Mouse (Mus musculus) MEL (cell line): ENCODE results near the gene Gm10436. TPM values are rescaled to one million over a fixed set of nuclear protein-coding genes. Genes with fewer than 3 reads are reported as not detected.
A peak's percentile ranks its signal among the peaks of the same experiment; 100 is the strongest.
"Not testable (repeated sequence)": the region's sequence is repeated elsewhere in the genome, so short reads cannot be mapped to it uniquely, and the experiment has no call there.

Experiments
- DNase-seq: peaks from one replicate; pipeline ENCODE4 v3.0.0; 2011; ENCODE audit warnings: low read depth, low spot score
- H3K27ac ChIP-seq: 2 replicates; pipeline ENCODE4 v1.5.1; 2012; ENCODE audit warnings: low read depth, mild to moderate bottlenecking, control low read depth, low read length, moderate library complexity; ENCODE audit not compliant: control insufficient read depth
- H3K27me3 ChIP-seq, 2 experiments: fragments of 150-350 bp in 1 of 2; sonication (generic) in 1 of 2; 2 replicates each; pipeline ENCODE4 v1.6.1; 2012; ENCODE audit warnings: low read length in 2 of 2, mild to moderate bottlenecking in 2 of 2, improper control_type of control experiment in 1 of 2, moderate library complexity in 1 of 2; ENCODE audit not compliant: insufficient read depth in 2 of 2, control insufficient read depth in 1 of 2
- H3K36me3 ChIP-seq, 2 experiments: 2 replicates each; pipeline ENCODE4 v1.6.1; 2012 to 2014; ENCODE audit warnings: low read length in 2 of 2, improper control_type of control experiment in 1 of 2, inconsistent platforms in 1 of 2, mild to moderate bottlenecking in 1 of 2; ENCODE audit not compliant: insufficient read depth in 2 of 2, control insufficient read depth in 1 of 2
- H3K4me1 ChIP-seq, 2 experiments: fragments of 150-350 bp in 1 of 2; sonication (generic) in 1 of 2; 2 replicates each; pipeline ENCODE4 v1.6.1; 2012; ENCODE audit warnings: low read length in 2 of 2, improper control_type of control experiment in 1 of 2, mild to moderate bottlenecking in 1 of 2; ENCODE audit not compliant: insufficient read depth in 2 of 2, control insufficient read depth in 1 of 2
- H3K4me3 ChIP-seq, 2 experiments: fragments of 150-350 bp in 1 of 2; sonication (generic) in 1 of 2; 2 replicates each; pipeline ENCODE4 v1.5.1; 2012; ENCODE audit warnings: low read depth in 2 of 2, low read length in 2 of 2, mild to moderate bottlenecking in 2 of 2, moderate library complexity in 2 of 2, control low read depth in 1 of 2, improper control_type of control experiment in 1 of 2; ENCODE audit not compliant: control insufficient read depth in 1 of 2, insufficient read depth in 1 of 2
- H3K79me2 ChIP-seq: 2 replicates; pipeline ENCODE4 v1.6.1; 2012; ENCODE audit warnings: mild to moderate bottlenecking, low read length, moderate library complexity; ENCODE audit not compliant: control insufficient read depth, poor library complexity, insufficient read depth
- H3K9ac ChIP-seq: 2 replicates; pipeline ENCODE4 v1.6.1; 2012; ENCODE audit warnings: low read depth, mild to moderate bottlenecking, control low read depth, low read length, moderate library complexity; ENCODE audit not compliant: control insufficient read depth, poor library complexity, severe bottlenecking
- H3K9me3 ChIP-seq: fragments of 150-350 bp; sonication (generic); replicated peaks from 2 replicates; pipeline ENCODE4 v1.6.1; 2012; ENCODE audit warnings: mild to moderate bottlenecking, low read length, improper control_type of control experiment, moderate library complexity; ENCODE audit not compliant: insufficient read depth
- BHLHE40 ChIP-seq: IDR thresholded peaks from 2 replicates; pipeline ENCODE4 v1.6.1; 2012; ENCODE audit warnings: low read depth, mild to moderate bottlenecking, inconsistent platforms, low read length, improper control_type of control experiment, borderline replicate concordance
- CTCF ChIP-seq, 3 experiments: IDR thresholded peaks in 2 of 3; conservative IDR thresholded peaks in 1 of 3; 2 replicates each; pipeline ENCODE4 v1.5.1; 2011 to 2012; ENCODE audit warnings: low read length in 3 of 3, low read depth in 2 of 3, mild to moderate bottlenecking in 2 of 3, improper control_type of control experiment in 1 of 3, inconsistent platforms in 1 of 3, mixed read lengths in 1 of 3, moderate library complexity in 1 of 3; ENCODE audit not compliant: control insufficient read depth in 1 of 3, insufficient read depth in 1 of 3, poor library complexity in 1 of 3, severe bottlenecking in 1 of 3
- EP300 ChIP-seq, 2 experiments: IDR thresholded peaks; 2 replicates each; pipeline ENCODE4 v1.6.1; 2011; ENCODE audit warnings: improper control_type of control experiment in 2 of 2, low read length in 2 of 2, low read depth in 1 of 2, mild to moderate bottlenecking in 1 of 2
- ETS1 ChIP-seq: IDR thresholded peaks from 2 replicates; pipeline ENCODE4 v1.6.1; 2012; ENCODE audit warnings: low read depth, mild to moderate bottlenecking, inconsistent platforms, low read length, improper control_type of control experiment, moderate library complexity
- GATA1 ChIP-seq: IDR thresholded peaks from 2 replicates; pipeline ENCODE4 v1.6.1; 2011; ENCODE audit warnings: low read depth, low read length, improper control_type of control experiment
- JUND ChIP-seq: IDR thresholded peaks from 2 replicates; pipeline ENCODE4 v1.6.1; 2011; ENCODE audit warnings: low read depth, mild to moderate bottlenecking, improper control_type of control experiment, low read length
- MAFK ChIP-seq: IDR thresholded peaks from 2 replicates; pipeline ENCODE4 v1.6.1; 2011; ENCODE audit warnings: low read depth, mild to moderate bottlenecking, low read length, improper control_type of control experiment, borderline replicate concordance
- MYB ChIP-seq: IDR thresholded peaks from 2 replicates; pipeline ENCODE4 v1.6.1; 2011; ENCODE audit warnings: mild to moderate bottlenecking, low read depth, low read length, improper control_type of control experiment
- MYC ChIP-seq: IDR thresholded peaks from 2 replicates; pipeline ENCODE4 v1.6.1; 2011; ENCODE audit warnings: low read depth, mild to moderate bottlenecking, low read length, improper control_type of control experiment, moderate library complexity
- NRF1 ChIP-seq: IDR thresholded peaks from 2 replicates; pipeline ENCODE4 v1.6.1; 2014; ENCODE audit warnings: low read depth, mild to moderate bottlenecking, inconsistent platforms, low read length, improper control_type of control experiment, moderate library complexity; ENCODE audit not compliant: poor library complexity, insufficient read depth, severe bottlenecking
- POLR2A ChIP-seq, 2 experiments: IDR thresholded peaks; 2 replicates each; pipeline ENCODE4 v1.6.1; 2011 to 2012; ENCODE audit warnings: low read length in 2 of 2, mild to moderate bottlenecking in 2 of 2, control low read depth in 1 of 2, improper control_type of control experiment in 1 of 2, low read depth in 1 of 2, moderate library complexity in 1 of 2; ENCODE audit not compliant: control insufficient read depth in 1 of 2, insufficient read depth in 1 of 2, poor library complexity in 1 of 2
- POLR2AphosphoS2 ChIP-seq: IDR thresholded peaks from 2 replicates; pipeline ENCODE4 v1.6.1; 2011; ENCODE audit warnings: low read length, improper control_type of control experiment
- POLR2AphosphoS5 ChIP-seq: IDR thresholded peaks from 2 replicates; pipeline ENCODE4 v1.6.1; 2012; ENCODE audit warnings: low read depth, borderline replicate concordance, mild to moderate bottlenecking, inconsistent platforms, low read length, moderate library complexity, mixed read lengths
- RAD21 ChIP-seq: IDR thresholded peaks from 2 replicates; pipeline ENCODE4 v1.6.1; 2011; ENCODE audit warnings: mild to moderate bottlenecking, low read depth, low read length, improper control_type of control experiment
- SIN3A ChIP-seq: IDR thresholded peaks from 2 replicates; pipeline ENCODE4 v1.6.1; 2012; ENCODE audit warnings: low read length, improper control_type of control experiment, inconsistent platforms
- SMC3 ChIP-seq: IDR thresholded peaks from 2 replicates; pipeline ENCODE4 v1.6.1; 2011; ENCODE audit warnings: low read depth, low read length, improper control_type of control experiment
- TAL1 ChIP-seq: IDR thresholded peaks from 2 replicates; pipeline ENCODE4 v1.6.1; 2012; ENCODE audit warnings: mild to moderate bottlenecking, inconsistent platforms, low read length, moderate library complexity, mixed read lengths
- UBTF ChIP-seq: IDR thresholded peaks from 2 replicates; pipeline ENCODE4 v1.6.1; 2012; ENCODE audit warnings: low read depth, mild to moderate bottlenecking, inconsistent platforms, low read length, improper control_type of control experiment, moderate library complexity, borderline replicate concordance; ENCODE audit not compliant: insufficient read depth
- USF1 ChIP-seq: IDR thresholded peaks from 2 replicates; pipeline ENCODE4 v1.6.1; 2014; ENCODE audit warnings: low read depth, mild to moderate bottlenecking, inconsistent platforms, low read length, improper control_type of control experiment, moderate library complexity
- ZC3H11A ChIP-seq: IDR thresholded peaks from 2 replicates; pipeline ENCODE4 v1.6.1; 2012; ENCODE audit warnings: low read depth, mild to moderate bottlenecking, inconsistent platforms, low read length, improper control_type of control experiment
- polyA plus RNA-seq, 2 experiments: library from polyadenylated mRNA; stranded (reverse) in 1 of 2; unstranded in 1 of 2; fragments of >175 nt in 1 of 2; fragments of >200 nt in 1 of 2; gene quantifications; 2 replicates each; pipeline versions ENCODE4 v1.2.1 to v1.2.4; 2012; ENCODE audit warnings: low replicate concordance in 2 of 2, low read depth in 1 of 2; ENCODE audit not compliant: insufficient read length in 2 of 2, insufficient read depth in 1 of 2, missing spikeins in 1 of 2
- total RNA-seq: library from RNA; depleted of rRNA; stranded (reverse); fragments of 300-350 nt; gene quantifications from 2 replicates; pipeline ENCODE4 v1.2.3, GENCODE M21; 2012

Gm10436 gene
- total and polyA plus RNA-seq, 3 experiments = not detected

- H3K36me3 ChIP-seq = peaks cover 0 to 11% of the 10 kb centered on the region in 2 experiments; a peak in 2 of 4 replicates
- no peak overlapping the region for H3K4me3 ChIP-seq
- no peaks in the 10 kb centered on the region for H3K9me3 ChIP-seq
- TF ChIP-seq JUND (no peak), POLR2A (IDR thresholded peaks at IDR 0.05; ENCODE audit: control insufficient read depth in 1 of 2, insufficient read depth in 1 of 2, low read depth in 1 of 2, low read length in 2 of 2, poor library complexity in 1 of 2) (no peak), POLR2AphosphoS2 (no peak), MAFK (no peak), NRF1 (no peak), MYB (no peak), SIN3A (no peak), MYC (no peak), POLR2AphosphoS5 (no peak), USF1 (no peak), BHLHE40 (no peak), TAL1 (no peak), UBTF (no peak)
- no peak for DNase-seq
- no peaks in the 10 kb centered on the region for H3K27me3 ChIP-seq
- peaks cover 10 to 15% of the 10 kb centered on the region in 2 experiments for H3K4me1 ChIP-seq
- no peaks in the 10 kb centered on the region for H3K79me2 ChIP-seq
- H3K9ac ChIP-seq = no peak overlapping the region
- H3K27ac ChIP-seq = no peak overlapping the region
Measured at GRCm38 (mm10) chr12:88214641-88215040, 32.7 kb upstream of the Gm10436 start.

GRCm38 (mm10) chr12:88211458-88211857 lies 29.6 kb upstream of the Gm10436 start:
- not testable (repeated sequence) for H3K4me1 ChIP-seq, H3K4me3 ChIP-seq, H3K79me2 ChIP-seq, H3K27ac ChIP-seq, H3K27me3 ChIP-seq, H3K36me3 ChIP-seq, DNase-seq, H3K9me3 ChIP-seq, H3K9ac ChIP-seq

- Histone ChIP-seq H3K27ac (no peak overlapping the region), H3K36me3 (no peaks in the 10 kb centered on the region), H3K27me3 (no peaks in the 10 kb centered on the region), H3K9me3 (no peaks in the 10 kb centered on the region), H3K4me1 (no peaks in the 10 kb centered on the region), H3K9ac (no peak overlapping the region), H3K79me2 (no peaks in the 10 kb centered on the region), H3K4me3 (no peak overlapping the region)
- TF ChIP-seq SMC3 = peak; percentile 85
- peak; percentile 83 for TF ChIP-seq ZC3H11A
- TF ChIP-seq ETS1 = no peak
- TF ChIP-seq GATA1 = 0 out of 2 replicates have a peak, but pooled peaks have one; percentile 19
- TF ChIP-seq SIN3A = no peak
- TF ChIP-seq RAD21 = peak; percentile 71
- TF ChIP-seq UBTF = no peak
- no peak for TF ChIP-seq EP300 (IDR thresholded peaks at IDR 0.05; ENCODE audit: low read depth in 1 of 2, low read length in 2 of 2)
- peak; percentile 23 to 65 (median 27); a peak in 5 of 6 replicates for TF ChIP-seq CTCF (IDR thresholded peaks at IDR 0.05 in 2 of 3, conservative IDR thresholded peaks at IDR 0.05 in 1 of 3; ENCODE audit: control insufficient read depth in 1 of 3, insufficient read depth in 1 of 3, low read depth in 2 of 3, low read length in 3 of 3, poor library complexity in 1 of 3, severe bottlenecking in 1 of 3)
- DNase-seq = peak; percentile 28
Measured at GRCm38 (mm10) chr12:88202856-88203255, 20.9 kb upstream of the Gm10436 start.
